Mouse (Mus musculus): Measurements from ENCODE around the gene Ube4a.

The Ube4a gene

GRCm38 (mm10) chr9:44879694-44880271 is 85.6 kb downstream of the Ube4a start:
- in situ Hi-C loops (cut with MboI; ENCODE audit: low pct_unique_long_range_greater_than_20kb in 1 of 2, low sequenced_read_pairs in 2 of 2, unreplicated experiment in 1 of 2) = no loop called here

GRCm38 (mm10) chr9:44878776-44879500 is 86.5 kb downstream of the Ube4a start:
- in situ Hi-C loops (cut with MboI; ENCODE audit: low pct_unique_long_range_greater_than_20kb in 1 of 2, low sequenced_read_pairs in 2 of 2, unreplicated experiment in 1 of 2) = no loop called here

- in situ Hi-C loops (cut with MboI; ENCODE audit: low pct_unique_long_range_greater_than_20kb in 1 of 2, low sequenced_read_pairs in 2 of 2, unreplicated experiment in 1 of 2) = no loop called here
Measured at GRCm38 (mm10) chr9:44877686-44878085, 87.7 kb downstream of the Ube4a start.

- in situ Hi-C loops (cut with MboI; ENCODE audit: low pct_unique_long_range_greater_than_20kb in 1 of 2, low sequenced_read_pairs in 2 of 2, unreplicated experiment in 1 of 2) = no loop called here
Measured at GRCm38 (mm10) chr9:44875476-44875875, 89.9 kb downstream of the Ube4a start.

GRCm38 (mm10) chr9:44874198-44874597 is 91.2 kb downstream of the Ube4a start:
- in situ Hi-C loops (cut with MboI; ENCODE audit: low pct_unique_long_range_greater_than_20kb in 1 of 2, low sequenced_read_pairs in 2 of 2, unreplicated experiment in 1 of 2) = no loop called here

- in situ Hi-C loops (cut with MboI; ENCODE audit: low pct_unique_long_range_greater_than_20kb in 1 of 2, low sequenced_read_pairs in 2 of 2, unreplicated experiment in 1 of 2) = no loop called here
Measured at GRCm38 (mm10) chr9:44873665-44874064, 91.7 kb downstream of the Ube4a start.
